In genomic region chr4:141833911-141834310, GRCm38 (mm10) we compare ENCODE assay signal across 20 mouse cellular contexts. TPM values are rescaled to one million over a fixed set of nuclear protein-coding genes. Genes with fewer than 3 reads are reported as not detected.
DNase-seq lines count a peak whose midpoint lies in the region.
"Had no signal": no experiment of that assay in that cellular context is flagged by ENCODE, and none has a peak within 500 bp of the region (broad histone marks: within the 10 kb centered on the region; RNA-seq: fewer than 3 reads in every experiment).

No protein-coding gene starts in this region.

- DNase-seq in frontal cortex, postnatal 36 days (ENCODE audit: low spot score in 2 of 2) = peak; percentile 28 to 53
- DNase-seq in frontal cortex, postnatal 14 days (ENCODE audit: low spot score in 2 of 2) = no peak
- DNase-seq in left cerebral cortex, postnatal 36 days (ENCODE audit: low spot score in 2 of 2) = peak; percentile 39 to 44
- DNase-seq in left cerebral cortex, postnatal 10 days (ENCODE audit: extremely low spot score in 1 of 2, low spot score in 2 of 2) = no peak
- DNase-seq in NIH3T3 (ENCODE audit: low read depth) = peak; percentile 76
- peak; percentile 37 to 46 for DNase-seq in right cerebral cortex, postnatal 36 days (ENCODE audit: low spot score in 2 of 2)
- DNase-seq in ovary, adult 18-20 months (ENCODE audit: low spot score) = no peak
- DNase-seq: adrenal gland, adult 2 months; adrenal gland, postnatal 36 days; cerebellum, adult 8-10 months; cerebellum, postnatal 25 days; gastrocnemius, postnatal 14 days; heart, postnatal 36 days; lung, postnatal 36 days had no signal

- intact Hi-C loops in left cerebral cortex, postnatal 36 days (cut with DNase I) = no loop called here
- intact Hi-C loops in left cerebral cortex, postnatal 10 days (cut with DNase I) = no loop called here

RNA-seq across cellular contexts. Expression of gene Cela2a, which starts 8.0 kb away (rescaled TPM):
- total RNA-seq in left cerebral cortex, postnatal 36 days (2021) = not detected
- total RNA-seq in left cerebral cortex, postnatal 10 days (2021) = not detected
- total RNA-seq: adrenal gland, adult 2 months; adrenal gland, postnatal 36 days; gastrocnemius, postnatal 14 days; granulocyte monocyte progenitor cell, adult 5-6 weeks; heart, postnatal 36 days; hindbrain, postnatal 0 days; layer of hippocampus, postnatal 14 days; left cerebral cortex, adult 8-10 months; megakaryocyte, adult 5-6 weeks; neutrophil, adult 5-6 weeks had no signal

RNA-seq across cellular contexts. Expression of gene Ctrc, which starts 12.2 kb away (rescaled TPM):
- not detected for total RNA-seq in left cerebral cortex, postnatal 36 days (2021)
- total RNA-seq in left cerebral cortex, postnatal 10 days (2021) = not detected
- total RNA-seq: adrenal gland, adult 2 months; adrenal gland, postnatal 36 days; gastrocnemius, postnatal 14 days; granulocyte monocyte progenitor cell, adult 5-6 weeks; heart, postnatal 36 days; hindbrain, postnatal 0 days; layer of hippocampus, postnatal 14 days; left cerebral cortex, adult 8-10 months; megakaryocyte, adult 5-6 weeks; neutrophil, adult 5-6 weeks had no signal

RNA-seq across cellular contexts. Expression of gene Casp9, which starts 40.5 kb away (rescaled TPM):
- total RNA-seq in left cerebral cortex, postnatal 36 days (2021) = 10 to 100 TPM; 20.9 to 26.9 TPM
- 10 to 100 TPM; 21.7 to 27.0 TPM for total RNA-seq in left cerebral cortex, postnatal 10 days (2021)

RNA-seq across cellular contexts. Expression of gene Efhd2, which starts 40.8 kb away (rescaled TPM):
- 100 to 1,000 TPM; 233 to 306 TPM for total RNA-seq in left cerebral cortex, postnatal 36 days (2021)
- total RNA-seq in left cerebral cortex, postnatal 10 days (2021) = 10 to 100 TPM; 51.2 to 52.5 TPM

RNA-seq across cellular contexts. Expression of gene Dnajc16, which starts 43.2 kb away (rescaled TPM):
- total RNA-seq in left cerebral cortex, postnatal 36 days (2021) = 10 to 100 TPM; 39.7 to 41.9 TPM
- 10 to 100 TPM; 26.8 to 29.2 TPM for total RNA-seq in left cerebral cortex, postnatal 10 days (2021)

Comparison
In these comparisons a context has a peak if more than half of its experiments do, and no peak if none do; other contexts are left out.
1. DNase-seq: peak in frontal cortex, postnatal 36 days (2 of 2), left cerebral cortex, postnatal 36 days (2 of 2), NIH3T3 (single experiment) and right cerebral cortex, postnatal 36 days (2 of 2); none in frontal cortex, postnatal 14 days (0 of 2), left cerebral cortex, postnatal 10 days (0 of 2) and ovary, adult 18-20 months (single experiment).